Mouse (Mus musculus): Measurements from ENCODE around the gene Bbs2.
"Not testable (repeated sequence)": the region's sequence is repeated elsewhere in the genome, so short reads cannot be mapped to it uniquely, and the experiment has no call there.

Bbs2 gene

DNA sequence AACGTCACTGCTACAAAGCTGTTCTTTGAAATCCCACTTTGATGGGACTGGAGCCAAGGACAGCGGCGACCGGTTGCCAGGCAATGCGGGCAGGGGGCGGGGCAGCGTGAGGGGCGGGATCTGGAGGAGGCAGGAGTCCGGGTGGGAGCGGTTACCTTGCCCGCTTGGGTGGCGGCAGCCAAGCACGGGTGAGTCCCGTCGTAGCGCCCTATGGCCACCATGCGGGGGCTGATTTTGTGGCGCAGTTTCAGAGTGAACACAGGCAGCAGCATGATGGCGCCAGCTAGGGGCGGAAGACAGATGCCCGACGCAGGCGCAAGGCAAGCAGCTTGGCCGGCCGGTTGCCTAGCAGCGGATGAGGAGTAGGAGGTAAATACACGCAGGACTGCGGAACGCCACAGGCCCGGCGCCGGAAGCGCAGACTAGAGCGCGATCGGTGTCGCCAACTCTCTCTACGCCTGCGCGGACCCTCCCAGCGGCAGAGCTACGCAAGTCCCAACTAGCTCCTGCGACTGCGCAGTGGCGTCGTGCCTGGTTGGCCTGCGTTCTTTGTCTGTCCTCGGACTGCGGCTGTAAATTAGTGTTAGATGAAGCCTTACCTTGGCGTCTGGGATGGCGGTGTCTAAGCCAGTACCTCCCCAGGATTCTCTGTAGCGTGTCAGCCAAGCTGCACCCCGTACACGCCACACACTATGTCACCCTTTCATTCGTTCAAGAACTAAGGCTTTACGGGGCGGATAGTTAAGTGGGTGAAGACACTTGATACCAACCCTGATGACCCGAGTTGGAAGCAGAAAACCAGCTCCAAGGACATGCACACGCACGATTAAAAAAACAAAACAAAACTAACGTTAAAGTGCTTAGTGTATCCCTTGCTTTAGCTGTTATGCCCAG lies at the start of gene Bbs2:
TSS of gene Bbs2 (minus strand) at position 848 of the 894 bp plus-strand sequence.
- DNase-seq (ENCODE audit: extremely low spot score, low spot score), result peak; percentile 98

DNA sequence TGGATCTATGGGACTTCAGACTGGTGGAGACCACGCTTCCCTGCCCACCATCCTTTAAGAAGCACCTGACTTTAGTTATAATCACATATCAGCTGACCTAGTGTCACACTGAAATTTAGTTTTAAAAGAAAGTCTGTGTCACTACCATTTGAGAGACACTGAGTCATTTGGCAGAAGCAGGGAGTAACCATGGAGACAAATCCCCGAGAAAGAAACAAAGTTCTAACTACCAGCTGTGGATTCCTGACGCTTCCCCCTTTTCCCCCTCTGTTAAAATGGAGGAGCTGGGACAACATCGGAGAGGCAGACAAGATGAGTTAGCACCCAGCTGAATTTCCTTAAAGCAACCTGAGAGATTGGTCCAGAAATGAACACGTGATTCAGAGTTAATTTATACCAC lies 49.5 kb upstream of the Bbs2 start:
- DNase-seq (ENCODE audit: extremely low spot score, low spot score), result no peak

DNA sequence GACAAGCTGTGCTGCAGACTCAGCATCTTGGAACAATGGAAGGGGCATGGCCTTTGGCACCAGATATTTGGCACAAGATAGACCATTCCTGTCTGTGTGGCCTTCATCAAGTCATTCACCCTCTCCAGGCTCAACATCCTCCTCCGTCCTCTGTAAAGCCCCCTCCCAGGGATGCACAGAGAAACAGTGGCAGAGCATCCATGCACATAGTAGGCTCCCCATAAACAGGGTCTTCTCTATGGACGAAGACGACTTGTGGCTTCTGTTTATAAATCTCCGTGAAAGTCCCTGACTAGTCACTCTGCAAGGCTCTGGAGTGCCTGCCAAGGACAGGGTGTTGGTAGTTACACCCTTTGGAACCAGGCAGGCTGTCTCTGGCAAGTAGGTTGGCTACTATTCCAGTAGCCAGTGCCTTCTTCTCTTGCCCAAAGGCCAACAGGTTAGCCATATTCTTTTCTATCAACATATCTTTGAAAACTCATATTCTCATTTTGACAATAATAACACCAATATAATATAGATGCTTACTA lies 41.6 kb upstream of the Bbs2 start:
- DNase-seq (ENCODE audit: extremely low spot score, low spot score), result no peak

DNA sequence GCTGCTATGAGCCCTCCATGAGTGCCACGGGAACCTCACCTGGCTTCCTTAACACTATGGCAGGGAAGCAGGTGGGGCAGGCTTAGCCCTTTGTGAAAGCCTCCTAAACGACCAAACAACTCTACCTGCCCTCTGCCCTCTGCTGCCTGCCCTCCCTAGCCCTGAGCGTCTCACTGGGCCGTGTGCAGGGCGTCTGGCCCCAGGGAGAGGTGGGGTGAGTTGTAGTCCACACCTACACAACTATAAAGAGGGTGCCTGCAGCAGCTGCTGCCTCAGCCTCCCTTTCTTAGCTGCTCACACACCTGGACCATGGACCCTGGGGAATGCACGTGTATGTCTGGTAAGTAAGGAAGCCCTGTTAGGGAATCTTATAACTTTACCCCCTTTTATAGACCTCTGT lies 38.2 kb upstream of the Bbs2 start, which contains the start of gene Mt4:
TSS of gene Mt4 (plus strand) at position 265 of the 400 bp plus-strand sequence.
- DNase-seq (ENCODE audit: extremely low spot score, low spot score), result no peak

DNA sequence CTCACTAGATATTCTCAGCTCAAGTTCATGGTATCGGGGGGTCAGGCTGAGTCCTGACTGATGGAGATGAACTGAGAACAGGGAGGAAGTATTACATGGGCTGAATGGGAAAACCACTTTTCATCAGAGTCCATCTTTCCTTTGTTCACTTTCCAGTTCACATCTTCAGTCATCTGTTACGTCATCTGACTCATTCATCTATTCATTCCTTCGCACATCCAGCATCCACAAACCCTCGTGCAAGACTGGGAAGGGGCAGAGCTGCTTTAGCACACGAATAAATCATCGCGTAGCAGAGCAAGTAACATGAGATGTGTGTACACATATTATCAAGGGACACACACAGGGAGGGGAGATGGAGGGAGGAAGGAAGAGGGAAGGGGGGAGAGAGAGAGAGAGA lies 37.5 kb upstream of the Bbs2 start:
- no peak for DNase-seq (ENCODE audit: extremely low spot score, low spot score)

DNA sequence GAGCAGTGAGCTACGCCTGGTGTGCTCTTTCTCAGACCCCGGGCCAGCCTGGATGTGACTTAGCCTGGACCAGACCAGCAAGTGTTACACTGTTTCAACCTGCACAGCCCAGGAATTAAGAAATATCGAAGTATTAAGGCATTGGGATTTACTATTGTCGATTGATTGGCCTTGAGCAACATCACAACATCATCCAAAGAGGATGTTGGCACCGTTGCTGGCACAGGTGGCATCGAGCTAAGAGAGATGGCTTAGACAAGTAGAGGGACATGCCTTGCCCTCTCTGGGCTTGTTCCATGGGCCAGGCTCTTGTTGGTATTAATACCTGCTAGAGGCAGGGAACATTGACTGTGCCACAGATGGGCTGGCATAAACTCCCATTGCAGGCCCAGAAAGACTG lies 36.8 kb upstream of the Bbs2 start:
- DNase-seq (ENCODE audit: extremely low spot score, low spot score), result no peak

DNA sequence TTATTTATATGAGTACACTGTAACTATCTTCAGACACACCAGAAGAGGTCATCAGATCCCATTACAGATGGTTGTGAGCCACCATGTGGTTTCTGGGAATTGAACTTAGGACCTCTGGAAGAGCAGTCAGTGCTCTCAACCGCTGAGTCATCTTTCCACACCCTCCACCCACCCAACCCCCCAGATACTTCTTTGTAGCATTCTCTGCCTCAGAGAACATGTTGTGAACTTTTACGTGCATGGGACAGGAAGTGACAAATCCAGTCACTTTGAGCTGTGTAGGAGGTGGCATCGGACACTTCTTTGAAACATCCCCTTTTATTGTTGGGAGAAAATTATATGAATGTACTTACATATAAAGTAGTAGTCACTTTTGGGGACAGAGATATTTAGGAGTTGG lies 35.9 kb upstream of the Bbs2 start:
- DNase-seq (ENCODE audit: extremely low spot score, low spot score), result not testable (repeated sequence)

DNA sequence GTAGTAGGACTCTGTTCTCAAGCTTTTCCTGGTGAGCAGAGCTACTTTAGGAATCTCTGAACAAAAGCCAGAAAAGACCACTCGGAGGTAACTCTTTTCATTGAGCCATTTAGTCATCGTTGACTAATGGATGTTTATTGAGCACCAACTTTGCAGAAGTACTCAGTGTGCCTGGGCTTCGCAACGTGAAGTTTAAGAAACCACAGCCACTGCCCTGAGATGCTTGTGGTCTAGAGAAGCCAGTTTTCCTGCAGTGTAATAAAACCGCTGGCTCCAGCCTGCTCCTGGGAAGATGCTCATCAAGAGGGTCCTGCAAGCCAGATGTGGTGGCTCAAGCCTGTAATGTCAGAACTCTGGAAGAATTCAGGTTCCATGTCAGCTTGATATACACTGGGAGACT lies 33.4 kb upstream of the Bbs2 start:
- DNase-seq (ENCODE audit: extremely low spot score, low spot score), result no peak

DNA sequence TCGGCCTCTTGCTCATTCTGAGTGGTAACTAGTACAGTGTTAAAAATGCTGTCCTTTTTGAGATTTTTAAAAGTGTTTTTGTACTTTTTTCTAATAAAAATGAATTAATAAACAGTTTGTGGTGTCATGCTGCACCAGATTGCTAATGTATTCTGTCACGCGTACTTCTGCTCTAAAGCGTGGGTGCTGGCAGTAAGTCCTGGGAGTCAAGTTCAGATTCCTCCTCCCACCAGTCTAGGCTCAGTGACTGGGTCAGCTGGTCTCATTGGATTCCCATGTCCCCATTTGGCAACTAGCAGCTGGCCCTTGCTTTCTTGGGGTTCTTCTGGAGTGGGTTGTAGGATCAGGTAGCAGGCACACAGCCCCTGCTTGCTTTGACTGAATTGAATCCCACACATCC lies 31.4 kb upstream of the Bbs2 start:
- no peak for DNase-seq (ENCODE audit: extremely low spot score, low spot score)

DNA sequence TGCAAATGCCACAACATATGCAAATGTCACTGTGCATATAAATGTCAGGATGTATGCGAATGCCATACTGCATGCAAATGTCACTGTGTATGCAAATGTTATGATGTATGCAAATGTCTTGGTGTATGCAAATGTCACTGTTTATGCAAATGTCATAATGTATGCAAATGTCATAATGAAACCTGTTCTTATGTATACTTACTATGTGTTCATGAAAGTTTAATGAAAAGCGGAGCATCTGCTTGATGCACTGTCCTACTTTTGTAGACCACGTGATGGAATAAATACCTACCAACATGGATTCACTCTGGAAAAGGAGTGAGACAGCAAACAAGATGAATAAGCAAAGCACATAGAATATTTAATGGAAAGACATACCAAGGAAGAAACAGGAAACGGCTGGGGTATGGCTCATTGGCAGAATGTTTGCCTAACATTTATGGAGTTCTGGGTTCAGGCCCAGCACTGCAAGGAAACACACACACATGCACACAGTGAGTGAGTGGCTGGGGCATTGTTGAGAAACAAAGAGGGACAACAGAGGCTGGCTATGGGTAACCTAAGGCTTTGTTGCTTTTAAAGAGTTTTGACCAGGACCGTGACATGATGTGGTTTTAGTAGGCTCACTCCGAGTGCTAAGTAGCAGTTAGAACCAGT lies 30.5 kb upstream of the Bbs2 start:
- no peak for DNase-seq (ENCODE audit: extremely low spot score, low spot score)

DNA sequence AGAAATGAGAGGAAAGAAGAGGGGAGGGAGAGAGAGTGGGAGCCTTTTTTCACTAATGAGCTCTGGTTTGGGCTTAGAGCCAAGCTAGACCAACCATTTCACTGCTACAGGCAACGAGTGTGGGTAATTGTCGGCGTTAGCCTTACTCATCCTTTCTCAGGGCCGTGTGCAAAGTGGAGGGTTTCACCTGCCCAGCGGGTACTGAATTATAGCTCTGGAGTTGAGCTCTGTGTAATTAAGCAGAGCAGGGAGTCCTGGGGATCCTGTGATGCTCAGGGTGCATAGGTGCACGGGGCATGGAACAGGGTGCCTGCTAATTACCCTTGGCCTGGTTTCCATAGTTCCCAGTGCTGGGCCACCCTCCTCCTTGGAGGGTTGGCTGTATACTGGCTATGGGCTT lies 29.0 kb upstream of the Bbs2 start:
- DNase-seq (ENCODE audit: extremely low spot score, low spot score), result no peak

DNA sequence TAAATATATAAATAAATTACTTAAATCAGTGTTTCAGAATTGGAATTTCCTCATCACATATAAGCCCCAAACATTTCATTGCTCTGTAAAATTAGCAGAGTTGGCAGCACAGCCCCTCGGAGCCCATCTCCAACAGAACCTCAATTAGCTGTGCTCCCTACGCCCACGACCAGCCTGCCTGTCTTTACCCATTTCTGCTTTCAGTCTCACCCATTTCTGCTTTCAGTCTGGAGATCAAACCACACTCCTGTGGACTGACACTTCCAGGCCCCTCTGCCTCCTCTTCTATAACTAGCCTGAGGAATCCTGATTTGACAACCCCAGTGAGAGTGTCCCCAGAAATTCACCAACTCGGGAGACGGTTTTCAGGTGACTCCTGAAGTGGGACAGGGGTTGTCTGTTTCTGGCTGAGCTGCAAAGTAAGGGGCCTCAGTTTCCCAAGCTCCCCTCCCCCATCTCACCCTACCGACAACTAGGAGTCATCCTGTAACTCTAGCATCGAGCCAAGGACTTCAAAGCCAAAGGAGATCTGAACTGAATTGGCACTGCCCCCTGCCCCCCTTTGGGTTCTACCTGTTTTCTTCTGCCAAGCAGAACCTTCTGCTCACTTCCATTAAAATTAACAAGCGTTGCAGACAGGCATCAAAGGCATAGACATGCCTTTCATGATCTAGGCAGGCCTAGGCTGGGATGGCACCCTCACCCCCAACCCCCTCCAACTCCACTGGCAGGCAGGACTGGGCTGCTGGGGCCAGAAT lies 24.2 kb upstream of the Bbs2 start:
- DNase-seq (ENCODE audit: extremely low spot score, low spot score), result no peak

DNA sequence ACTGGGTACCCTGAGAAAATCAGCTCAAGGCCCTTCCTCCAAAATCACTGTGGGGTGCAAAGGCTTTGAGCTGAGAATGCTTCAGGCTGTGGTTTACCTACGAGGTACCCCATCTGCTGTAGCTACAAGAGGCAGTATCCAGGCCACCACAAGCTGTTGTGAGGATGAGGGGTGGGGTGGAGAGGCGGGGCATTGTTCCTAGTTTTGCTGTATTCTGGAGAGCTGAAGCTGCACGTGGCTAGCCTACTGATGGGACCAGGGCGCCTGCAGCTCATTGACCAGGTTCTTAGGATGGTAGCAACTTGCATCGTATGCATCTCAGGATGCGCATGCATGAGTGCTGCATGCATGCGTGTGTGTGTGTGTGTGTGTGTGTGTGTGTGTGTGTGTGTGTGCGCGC lies 22.9 kb upstream of the Bbs2 start:
- no peak for DNase-seq (ENCODE audit: extremely low spot score, low spot score)

DNA sequence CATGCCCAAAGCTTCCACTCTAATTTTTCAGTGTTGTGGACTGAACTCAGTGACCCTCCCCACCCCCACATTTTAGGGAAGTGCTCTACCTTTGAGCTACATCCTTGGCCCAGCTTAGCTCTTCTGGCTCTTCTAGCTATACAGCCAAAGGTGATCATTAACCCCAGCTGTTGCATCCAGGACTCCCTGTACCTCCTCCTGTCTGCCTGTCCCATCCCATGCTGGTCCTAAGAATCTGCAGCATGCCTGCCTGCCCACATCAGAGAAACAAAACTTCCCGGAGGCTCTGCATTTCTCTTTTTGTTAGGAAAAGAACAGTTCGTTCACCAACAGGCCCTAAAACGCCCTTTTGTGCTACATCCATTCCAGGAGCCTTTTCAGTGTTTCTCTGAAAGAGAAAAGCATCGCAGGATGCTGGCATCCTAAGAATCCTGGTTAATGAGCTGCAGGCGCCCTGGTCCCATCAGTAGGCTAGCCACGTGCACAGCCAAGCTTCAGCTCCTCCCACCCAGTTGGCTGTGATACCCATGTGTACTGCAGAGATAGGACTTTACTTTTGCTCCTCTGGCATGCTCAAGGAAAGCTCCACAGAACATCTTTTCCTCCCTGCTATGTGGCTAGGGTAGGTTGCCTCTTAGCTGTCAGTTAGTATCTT lies 20.2 kb upstream of the Bbs2 start:
- peak; percentile 52 for DNase-seq (ENCODE audit: extremely low spot score, low spot score)

DNA sequence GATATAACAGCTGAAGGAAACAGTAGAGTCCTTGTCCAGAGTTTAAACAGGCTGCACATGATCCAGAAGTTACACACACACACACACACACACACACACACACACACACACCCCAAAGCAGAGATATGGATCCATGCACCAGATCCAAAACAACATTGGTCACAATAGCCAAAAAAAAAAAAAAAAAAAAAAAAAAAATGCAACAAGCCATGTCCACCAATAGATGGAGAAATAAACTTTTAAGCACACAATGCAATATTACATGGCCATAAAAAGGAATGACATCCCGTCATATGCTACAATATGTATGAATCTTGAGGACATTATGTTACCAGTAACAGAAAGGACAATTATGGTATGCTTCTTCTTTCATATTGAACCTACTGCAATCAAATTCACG lies 15.2 kb upstream of the Bbs2 start:
- no peak for DNase-seq (ENCODE audit: extremely low spot score, low spot score)

DNA sequence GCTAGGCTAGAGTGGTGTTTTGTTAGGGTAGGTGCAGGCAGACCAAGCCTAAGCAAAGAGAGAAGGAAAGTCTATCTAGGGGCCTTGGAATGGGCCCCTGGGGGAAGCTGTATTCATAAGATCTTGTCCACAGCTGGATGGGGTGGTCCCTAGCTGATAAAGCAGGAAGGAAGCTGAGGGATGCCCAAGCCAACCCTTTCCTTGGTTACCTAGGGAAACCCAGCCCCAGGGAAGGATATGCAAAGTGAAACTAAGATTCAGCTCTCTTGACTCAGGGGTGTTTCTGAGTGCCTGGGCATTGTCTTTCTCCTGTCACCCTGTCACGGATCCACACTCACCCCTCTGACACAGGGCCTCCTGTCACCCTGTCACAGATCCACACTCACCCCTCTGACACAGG lies 14.7 kb upstream of the Bbs2 start:
- no peak for DNase-seq (ENCODE audit: extremely low spot score, low spot score)

DNA sequence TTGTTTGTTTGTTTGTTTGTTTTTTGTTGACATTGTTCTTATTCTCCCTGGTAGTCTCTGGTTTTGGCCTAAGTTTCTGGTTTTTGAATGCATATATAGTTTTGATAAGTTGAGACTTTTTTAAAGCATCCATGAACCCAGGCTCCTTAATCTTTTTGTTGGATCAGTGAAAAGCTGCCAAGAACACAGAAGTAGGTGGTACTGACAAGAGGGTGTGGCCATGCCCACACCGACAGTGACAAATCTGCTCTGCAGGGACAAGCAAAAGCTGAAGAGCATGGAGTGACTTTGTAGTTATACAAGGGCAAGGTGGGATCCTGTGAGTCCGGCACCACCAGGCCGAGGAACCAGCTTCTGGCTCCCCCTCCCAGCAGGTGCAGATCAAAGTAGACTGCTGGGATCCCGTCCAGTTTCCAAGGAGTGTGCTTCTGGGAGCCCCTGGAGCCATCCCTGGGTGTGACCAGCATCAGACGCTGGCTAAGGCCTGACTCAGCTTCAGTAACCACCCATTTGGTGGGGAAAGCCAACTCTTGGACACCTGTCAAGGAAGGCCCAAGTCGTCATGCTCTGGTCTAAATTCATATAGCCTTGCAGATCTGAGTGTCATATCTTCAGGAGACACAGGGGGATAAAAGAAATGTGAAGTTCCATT lies 11.9 kb upstream of the Bbs2 start:
- DNase-seq (ENCODE audit: extremely low spot score, low spot score), result no peak

DNA sequence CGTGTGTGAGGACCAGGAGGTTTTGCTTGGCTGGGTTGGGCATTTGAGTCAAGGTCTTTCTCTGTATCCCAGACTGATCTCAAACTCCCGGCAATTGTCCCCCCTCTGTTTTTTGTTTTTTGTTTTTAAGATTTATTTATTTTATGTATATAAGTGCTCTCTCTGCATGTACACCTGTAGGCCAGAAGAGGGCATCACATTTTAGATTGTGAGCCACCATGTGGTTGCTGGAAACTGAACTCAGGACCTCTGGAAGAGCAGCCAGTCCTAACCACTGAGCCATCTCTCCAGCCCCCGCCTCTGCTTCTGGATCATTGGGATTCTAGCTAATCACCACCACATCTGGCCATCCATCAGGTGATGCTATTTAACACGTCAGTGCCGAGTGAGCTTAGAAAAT lies 11.1 kb upstream of the Bbs2 start:
- no peak for DNase-seq (ENCODE audit: extremely low spot score, low spot score)

DNA sequence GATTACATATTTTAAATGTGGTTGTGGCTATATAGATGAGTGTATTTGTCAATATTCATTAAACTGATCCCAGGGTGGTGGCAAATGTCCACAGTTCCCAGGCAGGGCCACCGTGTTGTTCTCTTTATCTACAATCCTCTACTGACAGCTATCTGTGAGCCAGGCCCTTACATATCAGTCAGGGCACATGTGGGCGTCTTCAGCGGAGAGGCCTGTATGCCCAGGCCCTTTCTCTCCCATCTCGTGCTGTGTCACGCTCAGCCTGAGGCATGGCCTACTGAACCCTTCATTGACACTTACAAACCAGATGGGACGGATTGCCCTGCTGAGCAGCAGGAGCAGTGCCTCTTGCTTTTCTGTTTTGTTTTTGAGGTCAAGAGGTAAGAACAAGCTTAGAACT lies 10.7 kb upstream of the Bbs2 start:
- no peak for DNase-seq (ENCODE audit: extremely low spot score, low spot score)

DNA sequence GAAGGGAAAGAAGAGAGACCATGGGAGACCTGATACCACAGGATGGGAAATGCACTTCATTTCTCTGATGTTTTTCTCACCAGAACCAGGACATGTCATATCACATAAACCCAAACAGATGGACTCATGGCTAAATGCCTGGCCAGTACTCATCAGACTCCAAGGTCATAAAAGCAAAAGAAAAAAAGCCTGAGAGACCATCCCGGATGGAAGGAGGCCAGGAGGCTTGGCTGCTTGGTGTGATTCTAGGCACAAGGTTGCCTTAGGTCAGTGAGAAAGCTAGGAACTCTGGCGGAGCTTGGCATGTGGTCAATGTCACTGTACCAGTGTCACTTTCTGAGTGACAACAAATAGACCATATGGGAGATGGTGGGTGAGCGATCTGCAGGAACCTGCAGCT lies 9.1 kb upstream of the Bbs2 start:
- no peak for DNase-seq (ENCODE audit: extremely low spot score, low spot score)

DNA sequence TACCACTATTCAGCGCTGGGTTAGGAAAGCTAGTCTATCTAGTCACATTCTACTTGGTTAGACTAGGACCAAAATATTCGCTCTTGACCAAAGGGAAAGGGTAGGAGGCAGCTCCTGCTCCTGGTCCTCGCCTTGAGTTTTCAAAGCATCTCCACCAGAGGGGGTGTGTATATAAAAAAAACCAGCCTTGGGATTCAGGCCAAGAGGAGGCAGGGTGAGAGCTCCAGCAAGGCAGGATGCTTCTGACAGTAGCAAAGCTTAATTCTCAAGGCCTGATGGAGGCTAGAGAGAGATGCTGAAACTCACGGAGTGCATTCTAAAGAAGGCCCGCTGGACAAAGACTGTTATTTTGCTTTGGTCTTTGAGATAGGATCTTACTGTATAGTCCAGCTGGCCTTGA lies 5.4 kb upstream of the Bbs2 start:
- no peak for DNase-seq (ENCODE audit: extremely low spot score, low spot score)
